Mouse (Mus musculus) ES-Bruce4 (cell line): ENCODE measurements around the gene Trp53inp2. TPM values are rescaled to one million over a fixed set of nuclear protein-coding genes. Genes with fewer than 3 reads are reported as not detected.

Source experiments
- H3K27ac ChIP-seq: 2 replicates; pipeline ENCODE4 v1.5.1; 2012; ENCODE audit warnings: low read length, inconsistent platforms; ENCODE audit not compliant: insufficient read depth
- H3K27me3 ChIP-seq: 2 replicates; pipeline ENCODE4 v1.6.1; 2012; ENCODE audit warnings: mild to moderate bottlenecking, low read length, inconsistent platforms; ENCODE audit not compliant: control insufficient read depth, poor library complexity, insufficient read depth, severe bottlenecking
- H3K36me3 ChIP-seq: 2 replicates; pipeline ENCODE4 v1.6.1; 2012; ENCODE audit warnings: inconsistent platforms, mild to moderate bottlenecking, low read length, moderate library complexity; ENCODE audit not compliant: control insufficient read depth, poor library complexity, insufficient read depth, severe bottlenecking
- H3K4me1 ChIP-seq: one replicate; pipeline ENCODE4 v1.8.1; 2011; ENCODE audit warnings: low read length; ENCODE audit not compliant: control insufficient read depth, insufficient read depth
- H3K4me3 ChIP-seq: 2 replicates; pipeline ENCODE4 v1.5.1; 2011; ENCODE audit warnings: low read depth, mild to moderate bottlenecking, low read length
- H3K9ac ChIP-seq: 2 replicates; pipeline ENCODE4 v1.6.1; 2012; ENCODE audit warnings: low read depth, mild to moderate bottlenecking, inconsistent platforms; ENCODE audit not compliant: poor library complexity, severe bottlenecking
- H3K9me3 ChIP-seq: replicated peaks from 2 replicates; pipeline ENCODE4 v1.6.1; 2012; ENCODE audit warnings: mild to moderate bottlenecking, low read length, inconsistent platforms; ENCODE audit not compliant: control insufficient read depth, poor library complexity, insufficient read depth, severe bottlenecking
- CTCF ChIP-seq: IDR thresholded peaks from one replicate; pipeline ENCODE4 v1.8.1; 2011; ENCODE audit warnings: low read depth, low read length
- EP300 ChIP-seq: IDR thresholded peaks from 2 replicates; pipeline ENCODE4 v1.6.1; 2011; ENCODE audit warnings: low read depth, low read length; ENCODE audit not compliant: insufficient read depth
- POLR2A ChIP-seq: IDR thresholded peaks from one replicate; pipeline ENCODE4 v1.8.1; 2011; ENCODE audit warnings: low read length; ENCODE audit not compliant: insufficient read depth
- polyA plus RNA-seq: library from polyadenylated mRNA; stranded (reverse); fragments of >200 nt; gene quantifications from 2 replicates; pipeline ENCODE4 v1.2.4, GENCODE M21; 2011; ENCODE audit warnings: low read depth; ENCODE audit not compliant: missing spikeins, insufficient read depth, insufficient read length

The Trp53inp2 gene
- polyA plus RNA-seq, 1 experiment: 25.7 TPM

- Histone ChIP-seq H3K9ac (peak overlapping the region; percentile 84), H3K27me3 (no peaks in the 10 kb centered on the region), H3K4me1 (no peaks in the 10 kb centered on the region), H3K36me3 (no peaks in the 10 kb centered on the region), H3K4me3 (peak overlapping the region; percentile 83), H3K9me3 (no peaks in the 10 kb centered on the region), H3K27ac (no peak overlapping the region)
- no peak for TF ChIP-seq CTCF
- peak; percentile 19; the same call in 1 of the 2 replicates for TF ChIP-seq EP300
- no peak for TF ChIP-seq POLR2A
Measured at GRCm38 (mm10) chr2:155381643-155382331, 928 bp downstream of the Trp53inp2 start.

- Histone ChIP-seq H3K27me3 (no peaks in the 10 kb centered on the region), H3K36me3 (no peaks in the 10 kb centered on the region), H3K4me1 (no peaks in the 10 kb centered on the region), H3K9ac (peak overlapping the region; percentile 84; the same call in 1 of the 2 replicates), H3K4me3 (peak overlapping the region; percentile 58), H3K9me3 (no peaks in the 10 kb centered on the region), H3K27ac (no peak overlapping the region)
- no peak for TF ChIP-seq CTCF
- no peak for TF ChIP-seq EP300
- TF ChIP-seq POLR2A: no peak
Measured at GRCm38 (mm10) chr2:155382332-155382700, 1.5 kb downstream of the Trp53inp2 start.

GRCm38 (mm10) chr2:155382791-155383438, 2.1 kb downstream of the Trp53inp2 start:
- no peak overlapping the region for H3K9ac ChIP-seq
- H3K27me3 ChIP-seq: no peaks in the 10 kb centered on the region
- no peak for TF ChIP-seq EP300
- no peak for TF ChIP-seq POLR2A
- TF ChIP-seq CTCF: no peak
- H3K4me3 ChIP-seq: no peak overlapping the region
- no peaks in the 10 kb centered on the region for H3K9me3 ChIP-seq
- no peak overlapping the region for H3K27ac ChIP-seq
- H3K36me3 ChIP-seq: no peaks in the 10 kb centered on the region
- no peaks in the 10 kb centered on the region for H3K4me1 ChIP-seq

- no peak for TF ChIP-seq EP300
- peak; percentile 71 for TF ChIP-seq CTCF
- Histone ChIP-seq H3K27ac (no peak overlapping the region), H3K9me3 (no peaks in the 10 kb centered on the region), H3K36me3 (no peaks in the 10 kb centered on the region), H3K4me3 (no peak overlapping the region), H3K4me1 (no peaks in the 10 kb centered on the region), H3K27me3 (no peaks in the 10 kb centered on the region), H3K9ac (no peak overlapping the region)
Measured at GRCm38 (mm10) chr2:155385090-155385489, 4.2 kb downstream of the Trp53inp2 start.

- peak overlapping the region; percentile 34 for H3K4me3 ChIP-seq
- H3K4me1 ChIP-seq: no peaks in the 10 kb centered on the region
- no peak for TF ChIP-seq CTCF
- no peak for TF ChIP-seq POLR2A
- TF ChIP-seq EP300: no peak
- H3K9me3 ChIP-seq: no peaks in the 10 kb centered on the region
- no peak overlapping the region for H3K27ac ChIP-seq
- H3K27me3 ChIP-seq: no peaks in the 10 kb centered on the region
- no peaks in the 10 kb centered on the region for H3K36me3 ChIP-seq
- peak overlapping the region; percentile 9; the same call in 1 of the 2 replicates for H3K9ac ChIP-seq
Measured at GRCm38 (mm10) chr2:155385731-155386533, 5.1 kb downstream of the Trp53inp2 start.

GRCm38 (mm10) chr2:155386534-155386899, 5.7 kb downstream of the Trp53inp2 start:
- H3K27me3 ChIP-seq: no peaks in the 10 kb centered on the region
- no peak overlapping the region for H3K27ac ChIP-seq
- H3K9ac ChIP-seq: peak overlapping the region; percentile 9; the same call in 1 of the 2 replicates
- TF ChIP-seq CTCF: no peak
- TF ChIP-seq EP300: no peak
- TF ChIP-seq POLR2A: no peak
- peak overlapping the region; percentile 27 for H3K4me3 ChIP-seq
- H3K4me1 ChIP-seq: no peaks in the 10 kb centered on the region
- no peaks in the 10 kb centered on the region for H3K9me3 ChIP-seq
- no peaks in the 10 kb centered on the region for H3K36me3 ChIP-seq
